ENCODE assay signal across 33 mouse cellular contexts in genomic region chr11:50387697-50388096, GRCm38 (mm10). TPM values are rescaled to one million over a fixed set of nuclear protein-coding genes. Genes with fewer than 3 reads are reported as not detected.
DNase-seq lines count a peak whose midpoint lies in the region; ATAC-seq and TF ChIP-seq lines count a peak whose summit lies in the region.
"Had no signal": no experiment of that assay in that cellular context is flagged by ENCODE, and none has a peak within 500 bp of the region (broad histone marks: within the 10 kb centered on the region; RNA-seq: fewer than 3 reads in every experiment).

No protein-coding gene starts in this region.

- H3K9me3 ChIP-seq in forebrain, postnatal 0 days (ENCODE audit: low read length): no peaks in the 10 kb centered on the region
- no peaks in the 10 kb centered on the region for H3K9me3 ChIP-seq in forebrain, embryonic 10.5 days
- no peaks in the 10 kb centered on the region for H3K9me3 ChIP-seq in heart, embryonic 16.5 days (replicated peaks; ENCODE audit: control insufficient read depth, low read length)
- H3K9me3 ChIP-seq in liver, embryonic 13.5 days (replicated peaks): no peaks in the 10 kb centered on the region
- no peaks in the 10 kb centered on the region for H3K9me3 ChIP-seq in liver, embryonic 12.5 days (replicated peaks)
- H3K9me3 ChIP-seq in MEL (replicated peaks; ENCODE audit: insufficient read depth, low read length): no peaks in the 10 kb centered on the region
- H3K9me3 ChIP-seq: hindbrain, embryonic 10.5 days; kidney, embryonic 15.5 days; limb, embryonic 12.5 days; neural tube, embryonic 13.5 days had no signal

- no peak overlapping the region for H3K4me2 ChIP-seq in forebrain, postnatal 0 days (ENCODE audit: low read depth)
- no peak overlapping the region for H3K4me2 ChIP-seq in heart, embryonic 16.5 days (ENCODE audit: low read depth, low read length)
- H3K4me2 ChIP-seq in liver, embryonic 13.5 days: no peak overlapping the region
- H3K4me2 ChIP-seq in liver, embryonic 12.5 days: no peak overlapping the region
- H3K4me2 ChIP-seq: kidney, embryonic 15.5 days; limb, embryonic 12.5 days; liver, embryonic 11.5 days; neural tube, embryonic 13.5 days had no signal

- H3K4me3 ChIP-seq in forebrain, postnatal 0 days (ENCODE audit: low read depth, low read length): no peak overlapping the region
- no peak overlapping the region for H3K4me3 ChIP-seq in forebrain, embryonic 10.5 days
- no peak overlapping the region for H3K4me3 ChIP-seq in heart, embryonic 16.5 days (ENCODE audit: low read length)
- H3K4me3 ChIP-seq in liver, embryonic 13.5 days (replicated peaks): no peak overlapping the region
- no peak overlapping the region for H3K4me3 ChIP-seq in liver, embryonic 12.5 days
- no peak overlapping the region for H3K4me3 ChIP-seq in MEL (ENCODE audit: control insufficient read depth in 1 of 2, insufficient read depth in 1 of 2, low read depth in 2 of 2, low read length in 2 of 2)
- H3K4me3 ChIP-seq: hindbrain, embryonic 10.5 days; kidney, embryonic 15.5 days; limb, embryonic 12.5 days; neural tube, embryonic 13.5 days had no signal

- ATAC-seq in forebrain, postnatal 0 days: peak; percentile 14; the same call in 1 of the 2 replicates
- ATAC-seq in heart, embryonic 16.5 days (replicated peaks; ENCODE audit: extremely low read depth, insufficient read depth, low FRiP score): no peak
- no peak for ATAC-seq in liver, embryonic 13.5 days (ENCODE audit: low read depth)
- ATAC-seq in liver, embryonic 12.5 days: no peak
- ATAC-seq: CD4-positive, CD25-positive, alpha-beta regulatory T cell, adult 4 months had no signal

- no peak overlapping the region for H3K27ac ChIP-seq in forebrain, postnatal 0 days (ENCODE audit: low read depth, low read length)
- H3K27ac ChIP-seq in forebrain, embryonic 10.5 days: no peak overlapping the region
- H3K27ac ChIP-seq in heart, embryonic 16.5 days (ENCODE audit: low read length): peak overlapping the region; percentile 35
- H3K27ac ChIP-seq in liver, embryonic 13.5 days: peak overlapping the region; percentile 6; the same call in 1 of the 2 replicates
- H3K27ac ChIP-seq in liver, embryonic 12.5 days: no peak overlapping the region
- no peak overlapping the region for H3K27ac ChIP-seq in MEL (ENCODE audit: control insufficient read depth, low read depth, low read length)
- H3K27ac ChIP-seq: hindbrain, embryonic 10.5 days; kidney, embryonic 15.5 days; limb, embryonic 12.5 days; neural tube, embryonic 13.5 days; stomach, postnatal 0 days had no signal

- H3K4me1 ChIP-seq in forebrain, postnatal 0 days (ENCODE audit: insufficient read depth): no peaks in the 10 kb centered on the region
- no peaks in the 10 kb centered on the region for H3K4me1 ChIP-seq in forebrain, embryonic 10.5 days
- peaks cover 10% of the 10 kb centered on the region for H3K4me1 ChIP-seq in heart, embryonic 16.5 days (ENCODE audit: control insufficient read depth, insufficient read depth, low read length)
- peaks cover 6% of the 10 kb centered on the region; the same call in 1 of the 2 replicates for H3K4me1 ChIP-seq in liver, embryonic 13.5 days (replicated peaks)
- H3K4me1 ChIP-seq in liver, embryonic 12.5 days: peaks cover 7% of the 10 kb centered on the region; the same call in 1 of the 2 replicates
- no peaks in the 10 kb centered on the region; a peak in 1 of 4 replicates for H3K4me1 ChIP-seq in MEL (ENCODE audit: control insufficient read depth in 1 of 2, insufficient read depth in 2 of 2, low read length in 2 of 2)
- H3K4me1 ChIP-seq: hindbrain, embryonic 10.5 days; kidney, embryonic 15.5 days; limb, embryonic 12.5 days had no signal

- H3K27me3 ChIP-seq in forebrain, postnatal 0 days (ENCODE audit: insufficient read depth, low read length): no peaks in the 10 kb centered on the region
- H3K27me3 ChIP-seq in forebrain, embryonic 10.5 days (ENCODE audit: poor library complexity, severe bottlenecking): no peaks in the 10 kb centered on the region
- H3K27me3 ChIP-seq in heart, embryonic 16.5 days (ENCODE audit: control insufficient read depth, insufficient read depth, low read length): no peaks in the 10 kb centered on the region
- no peaks in the 10 kb centered on the region for H3K27me3 ChIP-seq in liver, embryonic 13.5 days
- H3K27me3 ChIP-seq in liver, embryonic 12.5 days (replicated peaks): no peaks in the 10 kb centered on the region
- H3K27me3 ChIP-seq in MEL (ENCODE audit: control insufficient read depth in 1 of 2, insufficient read depth in 2 of 2, low read length in 2 of 2): no peaks in the 10 kb centered on the region
- H3K27me3 ChIP-seq: kidney, embryonic 15.5 days; limb, embryonic 12.5 days; neural tube, embryonic 13.5 days had no signal

- TF ChIP-seq POLR2A in MEL (IDR thresholded peaks at IDR 0.05; ENCODE audit: control insufficient read depth in 1 of 2, insufficient read depth in 1 of 2, low read depth in 1 of 2, low read length in 2 of 2, poor library complexity in 1 of 2): no peak

- TF ChIP-seq CTCF in forebrain, postnatal 0 days (IDR thresholded peaks at IDR 0.05; ENCODE audit: low read depth): no peak
- no peak for TF ChIP-seq CTCF in MEL (IDR thresholded peaks at IDR 0.05 in 2 of 3, conservative IDR thresholded peaks at IDR 0.05 in 1 of 3; ENCODE audit: control insufficient read depth in 1 of 3, insufficient read depth in 1 of 3, low read depth in 2 of 3, low read length in 3 of 3, poor library complexity in 1 of 3, severe bottlenecking in 1 of 3)

- WGBS in forebrain, postnatal 0 days: 87% methylated on average over 4 of the region's 4 CpGs
- 92% methylated on average over 4 of the region's 4 CpGs for WGBS in forebrain, embryonic 10.5 days
- 76% methylated on average over 4 of the region's 4 CpGs for WGBS in heart, embryonic 16.5 days
- WGBS in liver, embryonic 13.5 days (ENCODE audit: insufficient replicate concordance): 82% methylated on average over 4 of the region's 4 CpGs
- 71% methylated on average over 4 of the region's 4 CpGs for WGBS in liver, embryonic 12.5 days (ENCODE audit: insufficient replicate concordance)

- TF ChIP-seq RAD21 in MEL (IDR thresholded peaks at IDR 0.05; ENCODE audit: low read depth, low read length): no peak

- H3K36me3 ChIP-seq in forebrain, postnatal 0 days (ENCODE audit: insufficient read depth): peaks cover 75% of the 10 kb centered on the region
- H3K36me3 ChIP-seq in forebrain, embryonic 10.5 days (replicated peaks): peaks cover 94% of the 10 kb centered on the region
- H3K36me3 ChIP-seq in heart, embryonic 16.5 days (ENCODE audit: control insufficient read depth, insufficient read depth): peaks cover 46% of the 10 kb centered on the region
- H3K36me3 ChIP-seq in liver, embryonic 13.5 days: peaks cover 57% of the 10 kb centered on the region
- peaks cover 61% of the 10 kb centered on the region for H3K36me3 ChIP-seq in liver, embryonic 12.5 days
- peaks cover 16 to 32% of the 10 kb centered on the region in 2 experiments for H3K36me3 ChIP-seq in MEL (ENCODE audit: control insufficient read depth in 1 of 2, insufficient read depth in 2 of 2, low read length in 2 of 2)

- peaks cover 1% of the 10 kb centered on the region; the same call in 1 of the 2 replicates for H3K79me2 ChIP-seq in MEL (ENCODE audit: control insufficient read depth, insufficient read depth, low read length, poor library complexity)

- no peak overlapping the region for H3K9ac ChIP-seq in forebrain, postnatal 0 days
- no peak overlapping the region for H3K9ac ChIP-seq in heart, embryonic 16.5 days (ENCODE audit: low read length)
- H3K9ac ChIP-seq in liver, embryonic 13.5 days: no peak overlapping the region
- H3K9ac ChIP-seq in liver, embryonic 12.5 days: no peak overlapping the region
- H3K9ac ChIP-seq in MEL (ENCODE audit: control insufficient read depth, low read depth, low read length, poor library complexity, severe bottlenecking): no peak overlapping the region
- H3K9ac ChIP-seq: kidney, embryonic 15.5 days; limb, embryonic 12.5 days; neural tube, embryonic 13.5 days had no signal

- TF ChIP-seq EP300 in MEL (IDR thresholded peaks at IDR 0.05; ENCODE audit: low read depth in 1 of 2, low read length in 2 of 2): no peak

- peak; percentile 17 for DNase-seq in forebrain, postnatal 0 days
- DNase-seq in forebrain, embryonic 10.5 days (ENCODE audit: extremely low spot score, low spot score): no peak
- no peak for DNase-seq in heart, adult 18-20 months
- no peak for DNase-seq in liver, embryonic 13.5 days
- peak; percentile 55 for DNase-seq in MEL (ENCODE audit: low read depth, low spot score)
- no peak for DNase-seq in cerebellum, postnatal 10 days
- DNase-seq: adrenal gland, postnatal 25 days; cerebellum, adult 18-20 months; cerebellum, postnatal 25 days; gastrocnemius, postnatal 10 days; heart, postnatal 10 days; kidney, adult 18-20 months; kidney, postnatal 25 days; lung, adult 18-20 months; lung, postnatal 10 days; right cerebral cortex, postnatal 4 days; thymus, adult 18-20 months; thymus, postnatal 25 days had no signal

RNA-seq across cellular contexts. Expression of gene Hnrnph1, which starts 10.9 kb away (rescaled TPM):
- total RNA-seq in forebrain, postnatal 0 days (2014; rRNA removed): 325 and 407 TPM in 2 replicates
- 297 and 302 TPM in 2 replicates for polyA plus RNA-seq in forebrain, postnatal 0 days (2015; fragmentation: Nextera tagmentation; extraction: Ambion mirVana)
- 634 and 666 TPM in 2 replicates for polyA plus RNA-seq in forebrain, embryonic 10.5 days (2016; fragmentation: Nextera tagmentation; extraction: Ambion mirVana)
- 229 and 252 TPM in 2 replicates for polyA plus RNA-seq in heart, embryonic 16.5 days (2015; fragmentation: Nextera tagmentation; extraction: Ambion mirVana)
- 10 to 100 TPM; 97.0 to 99.6 TPM for total RNA-seq in heart, adult 18-20 months (2021)
- polyA plus RNA-seq in liver, embryonic 13.5 days (2015; fragmentation: Nextera tagmentation; extraction: Ambion mirVana): 124 and 144 TPM in 2 replicates
- 160 TPM in 2 replicates for polyA plus RNA-seq in liver, embryonic 12.5 days (2016; fragmentation: Nextera tagmentation; extraction: Ambion mirVana)
- total RNA-seq in MEL (2012; rRNA removed): 227 and 232 TPM in 2 replicates
- 100 to 1,000 TPM; 425 to 552 TPM for polyA plus RNA-seq in MEL (2012; ENCODE audit: insufficient read depth in 1 of 2, insufficient read length in 2 of 2, low read depth in 1 of 2, low replicate concordance in 2 of 2, missing spikeins in 1 of 2)

RNA-seq across cellular contexts. Expression of gene Cby3, which starts 33.4 kb away (rescaled TPM):
- 0.38 TPM in 1 of 2 replicates, not detected in the other for total RNA-seq in forebrain, postnatal 0 days (2014; rRNA removed)
- 0.64 and 1.2 TPM in 2 replicates for polyA plus RNA-seq in forebrain, postnatal 0 days (2015; fragmentation: Nextera tagmentation; extraction: Ambion mirVana)
- polyA plus RNA-seq in forebrain, embryonic 10.5 days (2016; fragmentation: Nextera tagmentation; extraction: Ambion mirVana): 0.23 and 0.57 TPM in 2 replicates
- not detected in 2 replicates for polyA plus RNA-seq in heart, embryonic 16.5 days (2015; fragmentation: Nextera tagmentation; extraction: Ambion mirVana)
- not detected for total RNA-seq in heart, adult 18-20 months (2021)
- polyA plus RNA-seq in liver, embryonic 13.5 days (2015; fragmentation: Nextera tagmentation; extraction: Ambion mirVana): not detected in 2 replicates
- polyA plus RNA-seq in liver, embryonic 12.5 days (2016; fragmentation: Nextera tagmentation; extraction: Ambion mirVana): 0.18 TPM in 1 of 2 replicates, not detected in the other
- total RNA-seq in MEL (2012; rRNA removed): 0.23 and 0.42 TPM in 2 replicates
- polyA plus RNA-seq in MEL (2012; ENCODE audit: insufficient read depth in 1 of 2, insufficient read length in 2 of 2, low read depth in 1 of 2, low replicate concordance in 2 of 2, missing spikeins in 1 of 2): under 1 TPM in 1 of 2 experiments, not detected in 1; 0.31 TPM
- total RNA-seq: adrenal gland, adult 18-20 months; adrenal gland, postnatal 25 days; gastrocnemius, postnatal 10 days; heart, postnatal 10 days; layer of hippocampus, adult 18-20 months; layer of hippocampus, postnatal 10 days; left cerebral cortex, postnatal 14 days had no signal
- polyA plus RNA-seq: CD4-positive, CD25-positive, alpha-beta regulatory T cell, adult 4 months; embryonic facial prominence, embryonic 11.5 days; limb, embryonic 12.5 days; liver, embryonic 11.5 days; spleen, adult 2 months had no signal

RNA-seq across cellular contexts. Expression of gene Rufy1, which starts 43.2 kb away (rescaled TPM):
- total RNA-seq in forebrain, postnatal 0 days (2014; rRNA removed): 20.5 and 22.6 TPM in 2 replicates
- 18.3 and 25.0 TPM in 2 replicates for polyA plus RNA-seq in forebrain, postnatal 0 days (2015; fragmentation: Nextera tagmentation; extraction: Ambion mirVana)
- polyA plus RNA-seq in forebrain, embryonic 10.5 days (2016; fragmentation: Nextera tagmentation; extraction: Ambion mirVana): 23.1 and 24.0 TPM in 2 replicates
- 31.1 and 33.4 TPM in 2 replicates for polyA plus RNA-seq in heart, embryonic 16.5 days (2015; fragmentation: Nextera tagmentation; extraction: Ambion mirVana)
- total RNA-seq in heart, adult 18-20 months (2021): 10 to 100 TPM; 28.3 to 35.5 TPM
- polyA plus RNA-seq in liver, embryonic 13.5 days (2015; fragmentation: Nextera tagmentation; extraction: Ambion mirVana): 8.2 and 9.8 TPM in 2 replicates
- 12.0 and 12.8 TPM in 2 replicates for polyA plus RNA-seq in liver, embryonic 12.5 days (2016; fragmentation: Nextera tagmentation; extraction: Ambion mirVana)
- 13.8 and 18.4 TPM in 2 replicates for total RNA-seq in MEL (2012; rRNA removed)
- polyA plus RNA-seq in MEL (2012; ENCODE audit: insufficient read depth in 1 of 2, insufficient read length in 2 of 2, low read depth in 1 of 2, low replicate concordance in 2 of 2, missing spikeins in 1 of 2): 10 to 100 TPM in 1 of 2 experiments, not detected in 1; 17.8 TPM

Comparison
In these comparisons a context has a peak if more than half of its experiments do, and no peak if none do; other contexts are left out.
1. DNase-seq: peak in forebrain, postnatal 0 days (single experiment) and MEL (single experiment); none in forebrain, embryonic 10.5 days (single experiment), heart, adult 18-20 months (0 of 2), liver, embryonic 13.5 days (single experiment) and cerebellum, postnatal 10 days (0 of 2).
2. H3K27ac ChIP-seq: peak in heart, embryonic 16.5 days (single experiment) and liver, embryonic 13.5 days (single experiment); none in forebrain, postnatal 0 days (single experiment), forebrain, embryonic 10.5 days (single experiment), liver, embryonic 12.5 days (single experiment) and MEL (single experiment).